Mouse (Mus musculus) cerebellum, postnatal 36 days (tissue): ENCODE measurements around the gene Vmn2r84.
"Not testable (repeated sequence)": the region's sequence is repeated elsewhere in the genome, so short reads cannot be mapped to it uniquely, and the experiment has no call there.

ENCODE experiments used
- DNase-seq, 2 experiments: peaks; one replicate each; pipeline ENCODE4 v3.0.0; 2021 to 2022; ENCODE audit warnings: mixed read lengths in 2 of 2

Gene Vmn2r84

DNA sequence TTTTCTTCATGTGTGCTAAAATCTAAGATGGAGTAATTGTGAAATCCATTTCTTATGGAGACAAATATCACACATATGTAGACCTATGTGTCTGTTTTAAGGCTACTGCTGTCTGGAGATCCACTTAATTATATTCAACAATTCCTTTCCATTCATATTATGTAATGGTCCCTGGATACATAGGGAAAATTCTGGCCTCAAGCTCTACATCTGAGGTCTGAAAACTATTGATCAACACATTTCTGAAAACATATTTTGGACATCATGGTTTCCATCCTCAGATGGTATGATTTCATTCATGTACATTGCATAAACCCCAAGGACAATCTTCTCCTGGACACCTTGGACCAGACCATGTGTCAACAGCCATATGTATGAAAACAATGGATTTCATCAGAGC is at the start of gene Vmn2r84:
TSS of gene Vmn2r84 (minus strand) at position 101 of the 400 bp plus-strand sequence.
- DNase-seq, result no peak

GRCm38 (mm10) chr10:130434185-130434898 is 40.2 kb upstream of the Vmn2r84 start:
- not testable (repeated sequence) for DNase-seq

GRCm38 (mm10) chr10:130429603-130430002 is 35.5 kb upstream of the Vmn2r84 start, which contains the start of gene Vmn2r85:
Vmn2r85 (minus strand) TSS chr10:130429703.
- DNase-seq, result not testable (repeated sequence)

- not testable (repeated sequence) for DNase-seq
Observed at GRCm38 (mm10) chr10:130422368-130422767, 28.2 kb upstream of the Vmn2r84 start.

DNA sequence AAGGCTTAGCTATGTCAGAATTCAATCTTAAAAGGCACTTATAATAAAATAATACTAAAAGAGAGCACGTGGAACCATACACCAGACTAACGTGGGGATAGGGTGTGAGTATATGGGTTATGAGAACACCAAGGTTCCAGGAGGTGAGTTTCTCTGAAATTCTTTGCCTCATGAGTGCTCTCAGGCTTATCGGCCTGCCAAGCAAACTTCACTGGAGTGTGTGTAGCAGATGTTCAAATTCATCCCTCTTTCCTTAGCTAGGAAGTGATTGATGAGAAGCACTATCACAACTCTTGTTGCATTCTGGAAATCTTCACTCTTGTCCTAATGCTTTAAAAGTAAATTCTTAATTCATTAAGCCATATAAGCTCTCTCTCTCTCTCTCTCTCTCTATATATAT is 26.3 kb upstream of the Vmn2r84 start:
- no peak for DNase-seq

DNA sequence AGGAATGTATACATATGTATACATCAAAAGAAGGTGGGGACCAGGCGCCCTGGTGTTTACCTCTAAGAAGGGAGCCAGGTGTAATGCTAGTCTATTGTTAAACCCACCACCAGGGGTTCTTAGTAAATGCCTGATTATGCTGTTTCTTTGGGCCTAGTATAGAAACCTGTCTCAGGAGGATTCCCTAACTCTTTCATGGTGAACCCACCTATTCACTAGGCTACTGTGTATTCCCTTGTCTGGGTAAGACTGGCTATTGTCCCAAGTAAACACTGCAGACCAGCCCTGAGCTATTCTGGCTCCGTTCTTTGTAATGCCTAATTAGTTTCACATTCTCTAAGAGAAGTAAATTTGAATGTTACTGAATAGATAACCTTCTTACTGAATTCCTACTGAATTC is 25.8 kb upstream of the Vmn2r84 start:
- DNase-seq, result not testable (repeated sequence)

DNA sequence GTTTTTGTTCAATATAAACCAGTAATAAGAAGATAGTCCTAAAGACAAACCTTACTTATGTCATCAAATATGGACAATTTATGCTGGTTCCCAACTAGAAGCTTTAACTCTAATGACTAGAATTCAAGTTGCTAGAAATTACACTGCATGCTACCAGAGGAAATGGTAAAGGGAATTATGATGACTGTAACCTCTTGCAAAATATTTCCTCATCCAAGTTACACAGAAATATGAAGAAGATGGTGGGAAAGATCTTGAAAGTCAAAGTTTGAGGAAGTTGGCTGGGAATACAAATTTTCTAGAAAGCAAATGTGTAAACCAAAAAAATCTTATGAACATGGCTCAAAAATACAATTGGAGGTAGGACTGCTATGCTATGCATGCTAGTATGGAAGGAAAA is 22.2 kb upstream of the Vmn2r84 start:
- DNase-seq, result not testable (repeated sequence)

GRCm38 (mm10) chr10:130412167-130412698 is 18.1 kb upstream of the Vmn2r84 start:
- DNase-seq, result not testable (repeated sequence)

- no peak for DNase-seq
Observed at GRCm38 (mm10) chr10:130375145-130375544, 19.0 kb downstream of the Vmn2r84 start.

GRCm38 (mm10) chr10:130372491-130373173 is 21.5 kb downstream of the Vmn2r84 start:
- DNase-seq, result no peak

DNA sequence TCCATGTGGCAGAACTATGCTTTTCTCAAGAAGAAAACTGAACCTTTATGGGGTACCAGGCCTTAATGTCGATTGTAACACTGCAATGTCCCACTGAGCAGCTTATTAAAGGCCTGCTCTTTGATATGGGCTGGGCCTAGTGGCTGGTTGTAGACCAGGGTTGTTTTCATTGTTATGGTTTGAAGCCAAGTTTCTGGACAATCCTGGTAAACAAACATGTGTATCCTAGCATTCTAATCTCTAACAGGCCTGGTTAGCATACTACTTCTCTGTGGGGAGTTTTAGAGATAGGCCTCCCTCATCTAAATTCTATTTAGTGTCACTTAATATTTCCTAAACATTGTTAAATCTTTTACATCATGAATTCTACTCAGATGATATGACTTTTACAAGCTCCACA is 22.5 kb downstream of the Vmn2r84 start:
- no peak for DNase-seq

GRCm38 (mm10) chr10:130370005-130370682 is 24.0 kb downstream of the Vmn2r84 start:
- DNase-seq, result no peak

DNA sequence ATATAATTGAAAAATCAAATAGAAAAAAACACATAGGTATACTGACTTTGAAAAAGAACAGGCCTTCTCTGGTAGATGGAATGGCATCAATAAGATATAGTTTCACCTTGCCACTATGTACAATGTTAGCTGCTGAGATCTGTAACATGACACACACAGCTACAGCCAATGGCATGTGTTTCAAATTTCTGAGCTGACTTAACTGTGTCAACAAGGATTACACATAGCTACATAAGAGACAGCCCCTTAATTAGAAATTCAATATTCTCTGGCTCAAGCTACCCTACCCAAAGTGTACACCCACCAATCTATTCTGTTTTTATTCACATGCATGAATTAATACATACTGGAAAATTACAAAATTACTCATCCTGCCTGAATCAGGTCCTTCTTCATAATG is 25.7 kb downstream of the Vmn2r84 start:
- no peak for DNase-seq

- DNase-seq, result no peak
Observed at GRCm38 (mm10) chr10:130364766-130365165, 29.4 kb downstream of the Vmn2r84 start.

GRCm38 (mm10) chr10:130363438-130364164 is 30.5 kb downstream of the Vmn2r84 start:
- DNase-seq, result no peak

DNA sequence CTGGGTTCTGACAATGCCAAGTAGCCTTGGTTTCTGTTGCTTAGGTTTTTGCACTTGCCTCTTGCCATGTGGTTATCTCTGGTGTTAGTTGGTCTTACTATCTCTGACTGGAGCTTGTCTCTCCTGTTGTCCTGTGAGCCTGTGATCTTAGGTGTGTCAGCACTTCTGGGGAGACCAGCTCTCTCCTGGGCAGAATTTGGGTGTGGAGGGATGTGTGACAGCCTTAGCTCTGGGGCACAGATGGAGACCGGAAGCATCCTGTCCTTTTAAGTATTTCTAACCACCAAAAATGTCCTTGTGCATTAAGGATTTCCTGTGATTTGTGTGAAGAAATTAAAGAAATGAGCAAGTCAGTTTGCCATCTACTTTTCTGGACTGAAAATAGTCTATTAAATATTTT is 50.1 kb downstream of the Vmn2r84 start:
- no peak for DNase-seq

GRCm38 (mm10) chr10:130340050-130340449 is 54.1 kb downstream of the Vmn2r84 start:
- not testable (repeated sequence) for DNase-seq

DNA sequence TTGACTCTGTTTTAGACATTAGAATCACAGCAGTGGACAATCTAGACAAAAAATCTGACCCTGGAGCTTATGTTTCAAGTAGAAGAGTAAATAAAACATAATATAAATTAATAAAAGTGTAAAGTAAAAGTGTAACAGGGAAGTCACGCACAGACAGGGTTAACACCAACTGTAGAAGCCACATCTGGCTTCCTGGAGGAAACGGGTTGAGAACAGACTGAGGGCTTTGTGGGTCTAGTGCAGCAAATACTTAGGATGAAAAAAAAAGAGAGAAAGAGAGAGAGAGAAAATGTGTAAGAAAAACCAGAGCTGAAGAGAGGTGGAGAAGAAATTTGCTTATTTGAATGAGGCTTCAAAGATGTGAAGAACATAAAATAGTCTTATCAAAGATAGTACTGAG is 56.6 kb downstream of the Vmn2r84 start:
- DNase-seq, result no peak

- DNase-seq, result no peak
Observed at GRCm38 (mm10) chr10:130336385-130336784, 57.7 kb downstream of the Vmn2r84 start.

- no peak for DNase-seq
Observed at GRCm38 (mm10) chr10:130330711-130331110, 63.4 kb downstream of the Vmn2r84 start.
